Mouse (Mus musculus) gonadal fat pad, adult 2 months (tissue): Measurements from ENCODE around the gene Mink1. TPM values are rescaled to one million over a fixed set of nuclear protein-coding genes. Genes with fewer than 3 reads are reported as not detected.

ENCODE experiments used
- DNase-seq: peaks from one replicate; pipeline ENCODE4 v3.0.0-alpha.2; 2012; ENCODE audit warnings: low read depth
- polyA plus RNA-seq: library from polyadenylated mRNA; depleted of rRNA; stranded (reverse); fragments of >200 nt; gene quantifications from 2 replicates; pipeline ENCODE4 v1.2.3, GENCODE M21; 2012

Mink1 gene
- polyA plus RNA-seq, 1 experiment, result 78.8 TPM

DNA sequence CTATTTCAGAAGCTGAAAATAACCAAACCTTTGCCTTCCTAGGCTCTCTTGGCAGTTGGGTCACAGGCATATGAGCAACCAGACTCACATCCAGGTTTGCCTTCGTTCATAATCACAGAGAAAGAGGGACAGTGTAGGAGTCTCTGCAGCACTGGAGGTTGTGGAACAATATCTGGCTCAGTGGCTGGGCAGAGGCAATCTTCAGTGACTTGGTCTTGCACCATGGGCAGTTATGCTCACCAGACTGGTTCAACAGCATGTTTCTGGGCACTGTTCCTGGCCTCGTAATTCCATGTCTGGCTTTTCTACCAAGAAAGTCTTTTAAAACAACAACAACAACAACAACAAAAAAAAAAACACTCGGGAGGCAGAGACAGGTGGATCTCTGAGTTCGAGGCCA lies 72.9 kb downstream of the Mink1 start:
- no peak for DNase-seq

DNA sequence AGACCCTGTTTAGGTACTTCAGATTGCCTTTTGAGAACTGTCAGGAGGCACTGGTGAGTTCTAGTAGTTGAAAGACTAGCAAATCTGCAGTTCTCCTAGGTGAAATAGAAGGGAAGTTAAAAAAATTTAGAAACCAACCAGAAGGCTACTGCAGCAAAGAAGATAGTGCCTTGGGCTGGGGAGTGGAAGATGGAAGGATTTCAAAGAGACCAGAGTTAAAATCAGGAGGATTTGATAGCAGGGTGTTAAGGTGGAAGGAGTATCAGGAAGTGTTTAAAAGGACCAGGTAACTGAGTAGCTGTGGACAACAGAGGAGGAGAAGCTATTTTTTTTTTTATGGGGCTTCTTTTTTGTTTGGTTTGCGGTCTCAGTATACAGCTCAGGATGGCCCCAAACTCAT lies 75.1 kb downstream of the Mink1 start:
- DNase-seq, result no peak

DNA sequence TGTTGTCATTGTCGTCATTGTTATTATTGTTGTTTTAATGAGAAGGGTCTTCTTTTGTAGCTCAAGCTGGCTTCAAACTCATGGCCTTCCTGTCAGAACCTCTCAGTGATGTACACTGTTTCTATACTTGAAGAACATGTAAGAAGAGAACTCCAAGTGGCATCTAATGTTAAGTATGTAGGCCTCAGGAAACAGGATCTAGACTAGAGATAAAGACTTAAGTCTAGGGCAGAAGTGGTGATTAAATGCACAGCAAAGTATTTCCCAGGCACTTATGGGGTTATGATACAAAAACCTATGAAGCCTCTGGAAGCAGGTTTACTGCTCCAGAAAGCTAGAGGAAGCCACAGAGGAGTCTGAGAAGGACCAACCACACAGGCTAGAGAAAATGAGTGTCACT lies 75.6 kb downstream of the Mink1 start:
- DNase-seq, result no peak

DNA sequence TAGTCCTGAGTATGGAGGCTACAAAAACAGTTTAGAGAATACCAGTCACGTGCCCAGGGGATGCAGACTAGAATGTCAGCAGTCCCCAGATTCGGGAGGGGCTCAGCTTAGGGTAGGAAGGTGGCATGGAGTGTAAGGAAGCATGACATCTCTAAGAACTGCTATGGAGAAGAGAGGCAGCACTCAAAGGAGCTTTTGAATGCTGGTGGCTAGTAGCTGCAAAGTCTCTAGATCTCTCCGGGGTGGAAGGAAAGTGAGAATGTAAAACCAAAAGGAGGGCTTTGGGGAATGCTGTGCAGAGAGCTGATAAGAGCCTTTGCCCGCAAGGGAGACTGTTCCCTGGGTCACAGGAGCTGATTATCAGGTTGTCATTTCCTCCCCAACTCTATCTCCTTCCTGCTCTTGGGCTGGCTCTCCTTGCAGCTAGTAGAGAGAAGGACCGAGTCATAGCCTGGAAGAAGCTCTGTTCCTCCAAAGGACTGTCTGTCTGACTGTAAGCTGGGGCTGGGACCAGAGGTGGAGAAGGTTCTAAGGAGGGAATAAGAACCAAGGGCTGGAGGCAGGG lies 76.1 kb downstream of the Mink1 start, which contains the start of gene Gp1ba:
TSS of gene Gp1ba (plus strand) at position 409 of the 565 bp plus-strand sequence.
- DNase-seq, result no peak

DNA sequence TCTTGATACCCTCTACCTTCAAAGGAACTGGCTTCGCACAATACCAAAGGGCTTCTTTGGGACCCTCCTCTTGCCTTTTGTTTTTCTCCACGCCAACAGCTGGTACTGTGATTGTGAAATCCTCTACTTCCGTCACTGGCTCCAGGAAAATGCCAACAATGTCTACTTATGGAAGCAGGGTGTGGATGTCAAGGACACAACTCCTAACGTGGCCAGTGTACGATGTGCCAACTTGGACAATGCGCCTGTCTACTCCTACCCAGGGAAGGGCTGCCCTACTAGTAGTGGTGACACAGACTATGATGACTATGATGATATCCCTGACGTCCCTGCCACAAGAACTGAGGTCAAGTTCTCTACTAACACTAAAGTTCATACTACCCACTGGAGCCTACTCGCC lies 77.3 kb downstream of the Mink1 start:
- DNase-seq, result no peak

DNA sequence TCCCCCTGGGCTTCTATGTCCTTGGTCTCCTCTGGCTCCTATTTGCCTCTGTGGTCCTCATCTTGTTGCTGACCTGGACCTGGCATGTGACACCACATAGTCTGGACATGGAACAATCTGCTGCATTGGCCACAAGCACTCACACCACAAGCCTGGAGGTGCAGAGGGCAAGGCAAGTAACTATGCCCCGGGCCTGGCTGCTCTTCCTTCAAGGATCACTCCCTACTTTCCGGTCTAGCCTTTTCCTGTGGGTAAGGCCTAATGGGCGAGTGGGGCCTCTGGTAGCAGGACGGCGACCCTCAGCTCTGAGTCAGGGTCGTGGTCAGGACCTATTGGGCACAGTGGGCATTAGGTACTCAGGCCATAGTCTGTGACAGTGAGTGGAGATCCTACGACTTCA lies 78.6 kb downstream of the Mink1 start:
- no peak for DNase-seq

DNA sequence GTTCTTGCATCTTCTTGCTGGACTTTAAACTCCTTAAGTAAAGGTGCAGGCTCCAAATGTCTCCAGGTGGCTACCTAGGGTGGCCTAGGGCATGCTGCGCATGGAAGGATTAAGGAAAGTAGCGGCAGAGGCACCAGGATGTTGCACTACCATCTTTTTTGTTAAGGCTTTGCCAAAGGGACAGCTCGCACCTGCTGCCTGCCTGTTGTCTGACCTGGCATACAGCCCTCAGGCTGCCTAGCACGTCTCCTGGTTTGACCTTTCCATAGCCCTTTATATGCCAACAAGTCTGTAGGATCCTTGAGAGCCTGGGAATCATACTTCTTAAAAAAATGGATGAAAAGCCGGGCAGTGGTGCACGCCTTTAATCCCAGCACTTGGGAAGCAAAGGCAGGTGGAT lies 80.4 kb downstream of the Mink1 start:
- no peak for DNase-seq

DNA sequence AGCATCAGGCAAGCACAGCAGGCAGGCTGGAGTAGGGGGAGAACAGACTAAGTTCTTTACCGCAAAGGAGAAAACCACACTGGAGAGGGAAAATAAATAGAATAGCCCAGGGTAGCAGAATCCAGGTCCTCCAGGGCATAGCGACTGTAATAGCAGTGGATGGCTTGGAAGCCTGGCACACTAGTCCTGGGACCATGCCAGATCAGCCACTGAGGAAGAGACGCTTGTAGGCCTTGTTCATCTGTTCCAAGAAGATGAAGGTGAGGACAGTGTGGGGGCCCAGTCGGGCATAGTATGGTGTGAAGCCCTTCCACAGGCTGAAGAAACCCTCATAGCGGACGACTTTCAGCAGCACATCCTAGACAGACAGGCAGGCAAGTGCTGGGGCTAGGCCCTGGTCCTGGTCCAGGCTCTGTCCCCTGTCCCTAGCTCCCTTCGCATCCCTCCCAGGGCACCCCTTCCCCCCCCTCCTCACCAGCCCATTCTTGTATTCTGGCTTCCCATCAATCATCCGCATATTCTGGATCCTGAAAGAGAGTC lies 82.0 kb downstream of the Mink1 start:
- no peak for DNase-seq

DNA sequence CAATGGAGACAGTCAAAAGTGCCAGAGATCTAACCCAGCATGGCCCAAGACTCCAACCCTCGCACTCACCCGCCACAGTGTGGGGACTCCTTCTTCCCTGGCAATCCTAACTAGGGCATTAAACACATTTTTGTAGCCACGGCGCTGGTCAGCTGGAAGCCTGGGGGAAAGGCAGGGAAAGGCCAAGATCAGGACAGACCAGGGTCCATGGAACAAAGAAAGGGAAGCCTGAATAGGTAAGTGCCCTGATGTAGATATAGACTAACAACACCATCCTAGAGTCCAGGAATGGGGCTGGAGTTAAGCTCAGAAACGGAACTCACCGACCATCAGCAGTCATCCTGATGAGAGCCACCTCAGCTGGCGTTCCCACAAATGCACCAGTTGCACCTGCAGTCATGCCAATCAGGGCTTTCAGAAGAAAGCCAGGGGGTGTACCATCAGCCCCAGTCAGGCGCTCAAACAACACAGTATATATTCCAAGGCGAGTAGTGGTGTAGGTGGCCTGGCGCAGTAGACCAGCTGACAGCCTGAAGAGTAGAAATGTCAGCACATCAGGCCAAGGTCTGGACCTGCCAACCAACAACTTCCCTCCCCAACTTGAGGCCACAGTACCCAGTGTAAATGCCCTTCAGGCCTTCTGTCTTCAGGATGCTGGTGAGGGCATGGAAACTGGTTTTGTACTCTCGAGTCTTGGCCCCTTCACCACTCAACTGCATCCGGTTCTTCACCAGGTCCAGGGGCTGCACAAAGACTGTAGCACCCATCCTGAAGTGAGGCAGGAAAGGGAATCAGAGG lies 83.0 kb downstream of the Mink1 start:
- no peak for DNase-seq

DNA sequence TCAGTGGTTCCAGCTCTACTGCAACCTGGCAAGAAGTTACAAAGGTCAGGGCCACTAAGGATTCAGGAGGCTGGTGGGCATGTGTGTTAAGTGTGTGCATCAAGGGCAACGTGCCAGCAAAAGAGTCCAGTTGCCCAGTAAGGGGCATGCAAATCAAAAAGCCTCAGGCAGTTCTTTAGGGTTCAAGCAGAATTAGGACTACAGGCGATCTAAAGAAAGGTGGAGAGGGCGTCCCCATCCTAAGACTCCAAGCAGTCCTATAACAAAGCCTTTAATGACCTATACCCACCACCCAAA lies 83.5 kb downstream of the Mink1 start:
- no peak for DNase-seq

DNA sequence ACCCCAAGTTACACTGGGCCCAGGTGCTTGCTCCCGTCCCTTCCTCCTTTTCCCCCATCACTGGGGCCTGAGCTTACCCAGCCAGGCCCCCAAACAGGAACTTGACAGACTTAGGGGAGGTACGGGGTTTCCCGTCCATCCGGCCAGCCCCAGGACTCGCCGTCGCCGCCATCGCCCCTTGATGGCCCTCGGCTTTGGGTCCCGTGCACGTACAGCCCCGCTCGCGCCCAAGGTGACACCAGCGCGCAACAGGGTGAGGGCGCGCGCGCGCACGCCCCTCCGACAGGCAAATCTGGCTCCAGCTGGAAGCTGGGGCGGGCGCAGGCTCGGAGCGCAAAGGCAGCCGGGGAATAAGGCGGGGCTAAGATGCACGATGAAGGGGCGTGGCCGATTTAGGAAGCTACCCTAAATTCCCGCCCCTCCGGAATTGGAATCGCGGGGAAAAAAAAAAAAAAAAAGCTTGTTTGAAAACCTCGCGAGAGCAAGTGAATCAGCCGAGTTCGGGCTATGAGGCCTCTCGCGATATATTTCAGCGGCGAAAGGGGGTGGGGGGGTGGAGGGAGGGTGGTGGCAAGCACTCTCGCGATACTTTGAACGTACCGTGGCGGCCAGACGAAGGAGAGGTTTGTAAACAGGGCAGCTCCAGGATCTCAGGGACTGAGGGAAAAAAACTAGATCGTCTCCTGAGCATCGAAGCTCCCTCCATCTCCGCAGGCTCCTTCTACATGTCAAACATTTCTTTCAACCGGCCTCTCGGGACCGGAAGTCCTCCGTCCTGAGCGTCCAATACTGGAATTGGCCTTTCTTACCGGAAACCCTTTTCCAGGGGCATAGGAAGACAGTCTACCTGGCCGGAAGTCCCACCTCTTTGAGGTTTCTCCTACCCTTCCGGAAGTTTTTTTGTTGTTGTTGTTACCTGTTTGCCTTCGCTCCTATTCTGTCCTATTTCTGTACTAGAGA lies 84.3 kb downstream of the Mink1 start, which contains the start of the genes Rnf167 and Slc25a11:
TSS of gene Rnf167 (plus strand) at position 545 of the 960 bp plus-strand sequence.
TSS of gene Slc25a11 (minus strand) at position 789 of the 960 bp plus-strand sequence.
- DNase-seq, result no peak

DNA sequence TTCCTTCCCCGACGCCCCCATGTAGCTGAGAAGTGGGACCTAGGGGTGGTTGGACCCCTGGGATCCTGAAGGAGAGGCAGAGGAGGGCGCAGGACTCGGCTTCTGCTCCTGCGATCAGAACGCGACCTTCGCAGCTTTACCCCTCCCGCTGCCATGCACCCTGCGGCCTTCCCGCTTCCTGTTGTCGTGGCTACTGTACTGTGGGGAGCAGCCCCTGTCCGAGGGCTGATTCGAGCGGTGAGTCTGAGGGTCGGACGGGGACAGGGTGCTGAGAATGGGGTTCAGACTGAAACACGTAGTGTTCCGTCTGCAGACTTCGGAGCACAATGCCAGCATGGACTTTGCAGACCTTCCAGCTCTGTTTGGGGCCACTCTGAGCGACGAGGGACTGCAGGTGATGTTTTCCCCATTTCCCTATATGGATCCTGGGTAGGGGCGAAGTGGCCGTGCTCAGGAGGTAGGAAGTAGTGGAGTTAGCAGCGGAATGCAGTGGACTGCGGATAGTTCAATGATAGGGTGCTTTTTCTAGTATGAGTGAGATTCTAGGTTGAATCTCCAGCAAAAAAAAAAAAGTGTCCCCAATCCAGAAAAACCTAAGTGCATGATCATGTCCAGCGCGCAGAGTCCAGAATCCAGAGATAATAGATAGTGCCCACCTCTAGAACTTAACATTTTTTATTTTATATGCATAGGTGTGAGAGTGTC lies 85.2 kb downstream of the Mink1 start:
- DNase-seq, result no peak

DNA sequence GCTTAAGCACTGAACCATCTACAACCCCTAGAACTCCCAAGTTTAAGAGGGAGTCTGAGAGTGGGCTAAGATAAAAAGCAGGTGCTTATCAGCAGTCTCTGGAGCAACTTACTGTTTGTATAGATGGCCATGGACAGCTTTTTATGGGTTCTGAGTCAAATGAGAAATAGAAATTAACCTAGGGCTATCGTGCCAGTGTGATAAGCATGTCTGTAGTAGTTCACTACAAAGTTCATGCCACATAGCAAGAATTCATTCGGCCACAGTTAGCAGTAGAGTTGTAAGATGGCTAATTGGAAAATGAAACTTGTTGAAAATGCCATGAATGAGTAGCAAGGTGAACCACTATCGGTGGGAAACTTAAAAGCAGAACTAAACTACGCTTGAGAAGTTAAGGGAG lies 85.8 kb downstream of the Mink1 start:
- no peak for DNase-seq

DNA sequence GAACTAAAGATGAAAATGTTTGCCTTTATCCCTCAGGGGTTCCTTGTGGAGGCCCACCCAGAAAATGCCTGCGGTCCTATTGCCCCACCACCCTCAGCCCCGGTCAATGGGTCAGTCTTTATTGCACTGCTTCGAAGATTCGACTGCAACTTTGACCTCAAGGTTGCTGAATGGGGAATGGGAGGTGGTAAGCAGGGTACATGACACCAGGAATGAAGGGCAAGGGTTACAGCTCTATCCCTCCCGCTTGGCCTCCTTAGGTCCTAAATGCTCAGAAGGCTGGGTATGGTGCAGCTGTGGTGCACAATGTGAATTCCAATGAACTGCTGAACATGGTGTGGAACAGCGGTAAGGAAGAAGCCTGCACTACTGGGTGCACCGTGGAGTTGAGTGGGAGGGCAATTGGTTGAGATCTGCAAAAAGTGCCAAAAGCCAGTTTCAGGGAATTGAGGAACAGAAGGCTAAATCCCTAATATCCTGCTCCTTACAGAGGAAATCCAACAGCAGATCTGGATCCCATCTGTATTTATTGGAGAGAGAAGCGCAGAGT lies 86.6 kb downstream of the Mink1 start:
- DNase-seq, result no peak

DNA sequence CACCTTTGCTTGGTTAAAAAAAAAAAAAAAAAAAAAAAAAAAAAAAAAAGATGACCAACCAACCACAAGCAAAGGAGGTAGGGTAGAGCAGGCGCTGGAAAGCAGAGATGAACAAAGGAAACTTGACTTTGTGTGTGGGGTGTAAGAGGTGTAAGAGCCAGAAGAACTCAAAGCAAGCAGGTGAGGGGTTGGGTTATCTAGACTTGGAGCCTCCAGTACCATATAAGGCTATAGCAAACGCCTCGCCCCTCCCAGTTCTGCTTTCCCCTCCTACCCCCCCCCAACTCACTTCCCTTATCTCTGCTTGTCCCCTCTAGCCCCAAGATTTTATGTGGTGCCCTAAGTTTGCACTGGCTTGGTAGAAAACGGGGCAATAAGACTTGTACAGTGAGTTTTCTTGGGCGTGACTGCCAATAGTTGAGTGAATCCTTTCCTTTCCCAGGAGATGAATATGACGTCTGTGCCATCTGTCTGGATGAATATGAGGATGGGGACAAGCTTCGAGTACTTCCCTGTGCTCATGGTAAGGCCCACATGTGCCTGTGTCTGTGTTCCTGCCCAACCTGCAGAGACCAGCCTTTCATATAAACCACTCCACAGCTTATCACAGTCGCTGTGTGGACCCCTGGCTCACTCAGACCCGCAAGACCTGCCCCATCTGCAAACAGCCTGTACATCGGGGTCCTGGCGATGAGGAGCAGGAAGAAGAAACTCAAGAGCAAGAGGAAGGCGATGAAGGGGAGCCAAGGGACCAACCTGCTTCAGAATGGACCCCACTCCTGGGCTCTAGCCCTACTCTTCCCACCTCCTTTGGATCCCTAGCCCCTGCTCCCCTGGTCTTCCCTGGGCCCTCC lies 87.9 kb downstream of the Mink1 start:
- no peak for DNase-seq

DNA sequence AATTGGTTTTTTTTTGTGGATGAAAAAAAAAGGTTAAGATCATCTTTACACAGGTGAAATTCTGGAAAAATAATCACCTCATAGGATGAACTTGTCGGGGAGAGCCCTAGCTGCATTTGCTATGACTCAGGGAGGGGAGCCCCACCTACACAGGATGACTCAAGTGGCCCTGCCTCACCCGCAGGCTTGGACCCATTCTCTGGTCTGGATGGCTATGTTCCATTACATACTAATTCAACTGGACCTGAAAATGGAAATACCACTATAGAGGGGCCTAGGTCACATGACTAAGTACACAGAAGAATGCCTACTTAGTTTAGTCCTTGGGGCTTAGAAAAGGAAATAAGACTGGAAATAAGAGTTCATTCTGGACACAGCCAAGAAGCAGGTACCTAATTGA lies 88.7 kb downstream of the Mink1 start:
- no peak for DNase-seq

DNA sequence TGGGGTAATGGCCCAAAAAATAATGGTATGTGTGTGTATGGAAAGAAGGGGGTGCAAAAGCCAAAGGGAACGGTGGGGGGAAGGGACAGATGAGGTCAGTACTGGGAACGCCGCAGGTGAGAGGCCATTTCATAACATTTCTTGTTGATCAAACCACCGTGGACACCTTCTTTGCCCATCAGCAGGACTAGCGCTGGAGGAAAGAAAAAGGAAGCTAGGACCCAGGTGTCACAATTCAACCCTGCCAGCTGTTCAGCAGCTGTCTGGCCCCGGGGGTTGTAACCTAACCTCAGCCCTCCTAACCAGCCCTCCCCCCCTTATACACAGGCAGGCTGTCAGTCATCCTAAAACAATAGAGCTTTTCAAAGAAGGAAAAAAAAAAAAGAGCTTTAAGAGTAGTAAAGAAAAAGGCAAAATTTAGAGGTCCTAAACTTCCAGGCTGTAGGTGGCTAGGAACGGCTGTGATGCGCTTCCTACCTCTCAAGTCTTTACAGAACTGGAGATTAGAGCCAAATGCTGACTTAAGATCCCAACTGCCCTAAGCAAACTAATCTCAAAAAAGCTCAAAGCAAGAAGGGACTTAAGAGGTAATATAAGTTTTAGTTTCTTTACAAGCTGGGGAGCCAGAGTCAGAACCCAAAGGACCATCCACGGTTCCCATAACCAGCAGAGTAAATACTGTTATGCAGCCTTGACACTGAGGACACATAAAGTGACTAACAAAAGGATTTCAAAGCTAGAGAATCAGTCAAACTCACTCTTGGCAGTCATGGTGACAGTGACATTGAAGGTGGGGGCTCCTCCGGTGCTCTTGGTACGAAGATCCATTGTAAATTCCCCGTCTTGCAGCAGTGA lies 89.6 kb downstream of the Mink1 start:
- DNase-seq, result no peak

DNA sequence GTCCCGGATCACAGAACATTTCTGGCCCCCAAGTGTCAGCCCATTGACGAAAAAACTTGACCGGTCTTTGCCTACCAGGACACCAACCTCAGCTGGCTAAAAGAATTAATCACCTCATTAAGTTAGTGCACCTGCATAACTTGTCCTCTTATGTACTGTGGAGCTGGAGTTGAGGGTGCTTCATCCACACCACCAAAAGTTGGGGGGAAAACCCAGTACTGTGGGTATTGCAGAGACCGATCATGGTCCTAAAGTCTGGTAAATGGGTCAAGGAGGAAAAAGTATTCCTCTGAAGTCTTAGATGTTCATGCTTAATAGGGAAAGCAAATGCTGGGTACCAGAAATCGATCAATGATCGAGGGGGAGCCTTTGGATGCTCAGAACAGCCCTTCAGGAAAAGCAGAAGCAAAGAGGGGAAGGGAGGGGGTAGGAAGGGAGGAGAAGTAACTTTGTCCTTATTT lies 90.2 kb downstream of the Mink1 start:
- no peak for DNase-seq
